In the genomic region with DNA sequence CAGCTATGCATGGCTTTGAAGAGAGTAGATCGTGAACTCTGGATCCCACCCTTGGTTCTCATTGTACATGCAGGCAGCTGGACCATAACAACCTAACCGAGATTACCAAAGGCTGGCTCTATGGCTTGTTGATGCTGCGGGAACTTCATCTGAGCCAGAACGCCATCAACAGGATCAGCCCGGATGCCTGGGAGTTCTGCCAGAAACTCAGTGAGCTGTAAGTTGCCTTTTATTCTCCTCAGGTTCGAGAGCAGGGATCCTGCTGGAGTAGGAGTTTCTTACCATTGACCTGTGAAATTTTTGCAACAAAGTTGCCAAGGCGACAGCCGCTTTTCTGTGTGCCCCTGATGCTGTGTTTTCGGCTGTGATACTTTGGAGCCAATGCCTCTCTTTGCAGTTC, we compare ENCODE assay signal across 9 mouse cellular contexts. TPM values are rescaled to one million over a fixed set of nuclear protein-coding genes. Genes with fewer than 3 reads are reported as not detected.
DNase-seq lines count a peak whose midpoint lies in the region; ATAC-seq and TF ChIP-seq lines count a peak whose summit lies in the region.
"Had no signal": no experiment of that assay in that cellular context is flagged by ENCODE, and none has a peak within 500 bp of the region (broad histone marks: within the 10 kb centered on the region; RNA-seq: fewer than 3 reads in every experiment).

No protein-coding gene starts in this region.

- no peak overlapping the region for H3K27ac ChIP-seq in forebrain, embryonic 15.5 days (replicated peaks)
- no peak overlapping the region for H3K27ac ChIP-seq in midbrain, embryonic 12.5 days (replicated peaks)
- H3K27ac ChIP-seq in heart, embryonic 10.5 days: no peak overlapping the region
- H3K27ac ChIP-seq in lung, postnatal 0 days (ENCODE audit: low read length): no peak overlapping the region
- H3K27ac ChIP-seq: heart, embryonic 13.5 days had no signal

- H3K36me3 ChIP-seq in forebrain, embryonic 15.5 days: no peaks in the 10 kb centered on the region
- H3K36me3 ChIP-seq in midbrain, embryonic 12.5 days: peaks cover 13% of the 10 kb centered on the region
- peaks cover 5% of the 10 kb centered on the region for H3K36me3 ChIP-seq in heart, embryonic 10.5 days
- H3K36me3 ChIP-seq in lung, postnatal 0 days (ENCODE audit: insufficient read depth, low read length): peaks cover 14% of the 10 kb centered on the region

- H3K4me1 ChIP-seq in forebrain, embryonic 15.5 days: peaks cover 12% of the 10 kb centered on the region
- H3K4me1 ChIP-seq in midbrain, embryonic 12.5 days: peaks cover 15% of the 10 kb centered on the region; the same call in 1 of the 2 replicates
- no peaks in the 10 kb centered on the region for H3K4me1 ChIP-seq in heart, embryonic 10.5 days
- H3K4me1 ChIP-seq in lung, postnatal 0 days (ENCODE audit: insufficient read depth, low read depth, low read length): 0 out of 2 replicates have a peak, but pooled peaks cover 3% of the 10 kb centered on the region
- H3K4me1 ChIP-seq: heart, embryonic 13.5 days had no signal

- TF ChIP-seq EP300 in lung, postnatal 0 days (IDR thresholded peaks at IDR 0.05): no peak

- H3K9ac ChIP-seq in forebrain, embryonic 15.5 days (replicated peaks): no peak overlapping the region
- H3K9ac ChIP-seq in midbrain, embryonic 12.5 days (replicated peaks): no peak overlapping the region
- H3K9ac ChIP-seq in lung, postnatal 0 days (replicated peaks; ENCODE audit: low read depth): no peak overlapping the region
- H3K9ac ChIP-seq: heart, embryonic 13.5 days had no signal

- H3K4me2 ChIP-seq in forebrain, embryonic 15.5 days (replicated peaks): no peak overlapping the region
- H3K4me2 ChIP-seq in midbrain, embryonic 12.5 days (replicated peaks): no peak overlapping the region
- no peak overlapping the region for H3K4me2 ChIP-seq in lung, postnatal 0 days (replicated peaks; ENCODE audit: low read depth, low read length)
- H3K4me2 ChIP-seq: heart, embryonic 13.5 days had no signal

- intact Hi-C loops in heart, postnatal 14 days (cut with DNase I): loop anchor here (10.0 kb wide), 2 partner anchors 272 to 538 kb away; no protein-coding TSS in a partner anchor

- peaks cover 17% of the 10 kb centered on the region for H3K27me3 ChIP-seq in forebrain, embryonic 15.5 days
- H3K27me3 ChIP-seq in midbrain, embryonic 12.5 days: 0 out of 2 replicates have a peak, but pooled peaks cover 4% of the 10 kb centered on the region
- no peaks in the 10 kb centered on the region for H3K27me3 ChIP-seq in heart, embryonic 10.5 days (ENCODE audit: insufficient read depth, poor library complexity, severe bottlenecking)
- H3K27me3 ChIP-seq in lung, postnatal 0 days (replicated peaks; ENCODE audit: insufficient read depth, low read length): no peaks in the 10 kb centered on the region
- H3K27me3 ChIP-seq: heart, embryonic 13.5 days had no signal

- no peaks in the 10 kb centered on the region for H3K9me3 ChIP-seq in forebrain, embryonic 15.5 days
- no peaks in the 10 kb centered on the region for H3K9me3 ChIP-seq in midbrain, embryonic 12.5 days
- no peaks in the 10 kb centered on the region for H3K9me3 ChIP-seq in heart, embryonic 10.5 days
- H3K9me3 ChIP-seq in lung, postnatal 0 days (ENCODE audit: low read length): no peaks in the 10 kb centered on the region
- H3K9me3 ChIP-seq: heart, embryonic 13.5 days had no signal

- H3K4me3 ChIP-seq in forebrain, embryonic 15.5 days: no peak overlapping the region
- H3K4me3 ChIP-seq in midbrain, embryonic 12.5 days: no peak overlapping the region
- H3K4me3 ChIP-seq in heart, embryonic 10.5 days: no peak overlapping the region
- H3K4me3 ChIP-seq in lung, postnatal 0 days (ENCODE audit: low read depth, low read length): no peak overlapping the region
- H3K4me3 ChIP-seq: heart, embryonic 13.5 days had no signal

- DNase-seq in heart, adult 11 months: peak; percentile 85
- no peak for DNase-seq in heart, postnatal 14 days
- peak; percentile 58 for DNase-seq in brain, embryonic 18.5 days (ENCODE audit: low read depth, low spot score)
- DNase-seq in urinary bladder, postnatal 36 days (ENCODE audit: low spot score in 2 of 2): no peak
- no peak for DNase-seq in heart, embryonic 10.5 days (ENCODE audit: low spot score)
- DNase-seq in lung, postnatal 0 days (ENCODE audit: low spot score): no peak

- ATAC-seq in forebrain, embryonic 15.5 days (replicated peaks): peak; percentile 82
- ATAC-seq in midbrain, embryonic 12.5 days (ENCODE audit: low FRiP score, low read depth): peak; percentile 64
- no peak for ATAC-seq in lung, postnatal 0 days

- TF ChIP-seq CTCF in lung, postnatal 0 days (IDR thresholded peaks at IDR 0.05): no peak

- 12% methylated on average over 9 of the region's 9 CpGs for WGBS in forebrain, embryonic 15.5 days
- WGBS in midbrain, embryonic 12.5 days: 24% methylated on average over 9 of the region's 9 CpGs
- WGBS in heart, embryonic 10.5 days: 87% methylated on average over 9 of the region's 9 CpGs
- WGBS in lung, postnatal 0 days: 74% methylated on average over 9 of the region's 9 CpGs

RNA-seq across cellular contexts. Expression of a gene that starts 31.0 kb away (rescaled TPM):
- 1 to 10 TPM; 2.2 to 2.5 TPM for total RNA-seq in heart, postnatal 14 days (2021)
- polyA plus RNA-seq in forebrain, embryonic 15.5 days (2015; fragmentation: Nextera tagmentation; extraction: Ambion mirVana): 1.9 and 2.0 TPM in 2 replicates
- polyA plus RNA-seq in midbrain, embryonic 12.5 days (2016; fragmentation: Nextera tagmentation; extraction: Ambion mirVana): 11.7 and 15.4 TPM in 2 replicates
- polyA plus RNA-seq in heart, embryonic 10.5 days (2016; fragmentation: Nextera tagmentation; extraction: Ambion mirVana): 3.3 and 8.4 TPM in 2 replicates
- polyA plus RNA-seq in lung, postnatal 0 days (2015; fragmentation: Nextera tagmentation; extraction: Ambion mirVana): 4.7 and 5.2 TPM in 2 replicates

Comparison
In these comparisons a context has a peak if more than half of its experiments do, and no peak if none do; other contexts are left out.
1. DNase-seq: peak in heart, adult 11 months (single experiment) and brain, embryonic 18.5 days (single experiment); none in heart, postnatal 14 days (0 of 2), urinary bladder, postnatal 36 days (0 of 2), heart, embryonic 10.5 days (single experiment) and lung, postnatal 0 days (single experiment).